Mouse (Mus musculus): Measurements from ENCODE around the gene Rgl2. TPM values are rescaled to one million over a fixed set of nuclear protein-coding genes. Genes with fewer than 3 reads are reported as not detected.

Rgl2 gene
- polyA plus RNA-seq, 1 experiment from 2014 or later = 48.0 TPM

Small RNA genes lying within 50 kb of the gene (microRNA-seq; reads per million reads assigned to microRNA genes)
- not detected for gene Gm27740 (ENCODE audit: insufficient number of aligned reads)

Other genes starting within 250 kb of the Rgl2 start
- 574 and 590 TPM in 2 replicates for gene Hnrnpm, start 242.7 kb upstream of the Rgl2 start, polyA plus RNA-seq (2014; fragmentation: Nextera tagmentation; extraction: Ambion mirVana)
- 39.3 and 40.1 TPM in 2 replicates for gene March2, start 210.9 kb upstream of the Rgl2 start, polyA plus RNA-seq (2014; fragmentation: Nextera tagmentation; extraction: Ambion mirVana)
- gene Rab11b, start 169.0 kb upstream of the Rgl2 start, polyA plus RNA-seq (2014; fragmentation: Nextera tagmentation; extraction: Ambion mirVana) = 330 and 338 TPM in 2 replicates
- gene Angptl4, start 147.7 kb upstream of the Rgl2 start, polyA plus RNA-seq (2014; fragmentation: Nextera tagmentation; extraction: Ambion mirVana) = 16.6 and 20.9 TPM in 2 replicates
- 30.4 and 31.1 TPM in 2 replicates for gene Kank3, start 119.0 kb upstream of the Rgl2 start, polyA plus RNA-seq (2014; fragmentation: Nextera tagmentation; extraction: Ambion mirVana)
- gene Rps28, start 105.0 kb upstream of the Rgl2 start, polyA plus RNA-seq (2014; fragmentation: Nextera tagmentation; extraction: Ambion mirVana) = 758 and 759 TPM in 2 replicates
- gene Ndufa7, start 105.0 kb upstream of the Rgl2 start, polyA plus RNA-seq (2014; fragmentation: Nextera tagmentation; extraction: Ambion mirVana) = 374 and 400 TPM in 2 replicates
- gene Cd320, start 86.5 kb upstream of the Rgl2 start, polyA plus RNA-seq (2014; fragmentation: Nextera tagmentation; extraction: Ambion mirVana) = 62.9 and 74.6 TPM in 2 replicates
- not detected in 2 replicates for gene Gm7029, start 55.7 kb upstream of the Rgl2 start, polyA plus RNA-seq (2014; fragmentation: Nextera tagmentation; extraction: Ambion mirVana)
- 16.0 and 20.4 TPM in 2 replicates for gene Kifc1, start 38.9 kb upstream of the Rgl2 start, polyA plus RNA-seq (2014; fragmentation: Nextera tagmentation; extraction: Ambion mirVana)
- gene Platr17, start 24.4 kb upstream of the Rgl2 start, polyA plus RNA-seq (2014; fragmentation: Nextera tagmentation; extraction: Ambion mirVana) = 0.24 TPM in 1 of 2 replicates, not detected in the other
- 68.2 and 73.8 TPM in 2 replicates for gene Daxx, start 20.1 kb upstream of the Rgl2 start, polyA plus RNA-seq (2014; fragmentation: Nextera tagmentation; extraction: Ambion mirVana)
- 13.9 and 15.5 TPM in 2 replicates for gene Tapbp, start 13.6 kb upstream of the Rgl2 start, polyA plus RNA-seq (2014; fragmentation: Nextera tagmentation; extraction: Ambion mirVana)
- 13.0 and 14.9 TPM in 2 replicates for gene Zbtb22, start 13.6 kb upstream of the Rgl2 start, polyA plus RNA-seq (2014; fragmentation: Nextera tagmentation; extraction: Ambion mirVana)
- gene Pfdn6, start 10.8 kb downstream of the Rgl2 start, polyA plus RNA-seq (2014; fragmentation: Nextera tagmentation; extraction: Ambion mirVana) = 202 and 214 TPM in 2 replicates
- gene Wdr46, start 11.1 kb downstream of the Rgl2 start, polyA plus RNA-seq (2014; fragmentation: Nextera tagmentation; extraction: Ambion mirVana) = 42.6 and 47.2 TPM in 2 replicates
- 4.0 and 4.3 TPM in 2 replicates for gene B3galt4, start 21.9 kb downstream of the Rgl2 start, polyA plus RNA-seq (2014; fragmentation: Nextera tagmentation; extraction: Ambion mirVana)
- 44.0 and 46.8 TPM in 2 replicates for gene Vps52, start 26.3 kb downstream of the Rgl2 start, polyA plus RNA-seq (2014; fragmentation: Nextera tagmentation; extraction: Ambion mirVana)
- 1,265 and 1,326 TPM in 2 replicates for gene Rps18, start 26.5 kb downstream of the Rgl2 start, polyA plus RNA-seq (2014; fragmentation: Nextera tagmentation; extraction: Ambion mirVana)
- 35.7 and 40.1 TPM in 2 replicates for gene H2-K1, start 70.8 kb downstream of the Rgl2 start, polyA plus RNA-seq (2014; fragmentation: Nextera tagmentation; extraction: Ambion mirVana)
- 7.5 and 8.3 TPM in 2 replicates for gene Ring1, start 95.1 kb downstream of the Rgl2 start, polyA plus RNA-seq (2014; fragmentation: Nextera tagmentation; extraction: Ambion mirVana)
- gene H2-Ke6, start 98.5 kb downstream of the Rgl2 start, polyA plus RNA-seq (2014; fragmentation: Nextera tagmentation; extraction: Ambion mirVana) = 81.7 and 101 TPM in 2 replicates
- 99.6 and 104 TPM in 2 replicates for gene Slc39a7, start 102.1 kb downstream of the Rgl2 start, polyA plus RNA-seq (2014; fragmentation: Nextera tagmentation; extraction: Ambion mirVana)
- 32.8 and 40.3 TPM in 2 replicates for gene Rxrb, start 102.3 kb downstream of the Rgl2 start, polyA plus RNA-seq (2014; fragmentation: Nextera tagmentation; extraction: Ambion mirVana)
- 1.3 and 1.7 TPM in 2 replicates for gene Col11a2, start 109.9 kb downstream of the Rgl2 start, polyA plus RNA-seq (2014; fragmentation: Nextera tagmentation; extraction: Ambion mirVana)
- gene H2-Oa, start 162.8 kb downstream of the Rgl2 start, polyA plus RNA-seq (2014; fragmentation: Nextera tagmentation; extraction: Ambion mirVana) = 0.17 and 0.25 TPM in 2 replicates
- gene H2-DMa, start 190.0 kb downstream of the Rgl2 start, polyA plus RNA-seq (2014; fragmentation: Nextera tagmentation; extraction: Ambion mirVana) = 7.2 and 8.2 TPM in 2 replicates
- 152 and 163 TPM in 2 replicates for gene Brd2, start 193.1 kb downstream of the Rgl2 start, polyA plus RNA-seq (2014; fragmentation: Nextera tagmentation; extraction: Ambion mirVana)
- gene H2-DMb2, start 213.8 kb downstream of the Rgl2 start, polyA plus RNA-seq (2014; fragmentation: Nextera tagmentation; extraction: Ambion mirVana) = 0.15 TPM in 1 of 2 replicates, not detected in the other
- 0.15 and 0.87 TPM in 2 replicates for gene H2-DMb1, start 223.5 kb downstream of the Rgl2 start, polyA plus RNA-seq (2014; fragmentation: Nextera tagmentation; extraction: Ambion mirVana)